Mouse (Mus musculus) cerebellum, adult 11-12 months (tissue): ENCODE data around the gene Tbc1d1.
A peak's percentile ranks its signal among the peaks of the same experiment; 100 is the strongest.

Source experiments
- DNase-seq: peaks from one replicate; pipeline ENCODE4 v3.0.0; 2022

The Tbc1d1 gene

GRCm38 (mm10) chr5:64160705-64161391, 4.7 kb downstream of the Tbc1d1 start:
- DNase-seq = no peak

GRCm38 (mm10) chr5:64161917-64162316, 5.8 kb downstream of the Tbc1d1 start:
- DNase-seq = no peak

- no peak for DNase-seq
Observed at GRCm38 (mm10) chr5:64162582-64162981, 6.5 kb downstream of the Tbc1d1 start.

GRCm38 (mm10) chr5:64164414-64164813, 8.3 kb downstream of the Tbc1d1 start:
- no peak for DNase-seq

GRCm38 (mm10) chr5:64165826-64166225, 9.7 kb downstream of the Tbc1d1 start:
- DNase-seq = no peak

GRCm38 (mm10) chr5:64168990-64169540, 13.0 kb downstream of the Tbc1d1 start:
- DNase-seq = no peak

GRCm38 (mm10) chr5:64172884-64173283, 16.8 kb downstream of the Tbc1d1 start:
- DNase-seq = no peak

- DNase-seq = no peak
Observed at GRCm38 (mm10) chr5:64173302-64173701, 17.2 kb downstream of the Tbc1d1 start.

- no peak for DNase-seq
Observed at GRCm38 (mm10) chr5:64174429-64174935, 18.4 kb downstream of the Tbc1d1 start.

- no peak for DNase-seq
Observed at GRCm38 (mm10) chr5:64180548-64180947, 24.4 kb downstream of the Tbc1d1 start.

- DNase-seq = no peak
Observed at GRCm38 (mm10) chr5:64183712-64184111, 27.6 kb downstream of the Tbc1d1 start.

GRCm38 (mm10) chr5:64185257-64185656, 29.2 kb downstream of the Tbc1d1 start:
- no peak for DNase-seq

- no peak for DNase-seq
Observed at GRCm38 (mm10) chr5:64186566-64186965, 30.5 kb downstream of the Tbc1d1 start.

- DNase-seq = no peak
Observed at GRCm38 (mm10) chr5:64188083-64188648, 32.1 kb downstream of the Tbc1d1 start.

GRCm38 (mm10) chr5:64190892-64191291, 34.8 kb downstream of the Tbc1d1 start:
- no peak for DNase-seq

- DNase-seq = no peak
Observed at GRCm38 (mm10) chr5:64193353-64193752, 37.2 kb downstream of the Tbc1d1 start.

- peak; percentile 74 for DNase-seq
Observed at GRCm38 (mm10) chr5:64196250-64196865, 40.3 kb downstream of the Tbc1d1 start.

- DNase-seq = no peak
Observed at GRCm38 (mm10) chr5:64196866-64197321, 40.8 kb downstream of the Tbc1d1 start.

GRCm38 (mm10) chr5:64198624-64199023, 42.5 kb downstream of the Tbc1d1 start:
- no peak for DNase-seq

GRCm38 (mm10) chr5:64201071-64201470, 45.0 kb downstream of the Tbc1d1 start:
- no peak for DNase-seq

- DNase-seq = peak; percentile 21
Observed at GRCm38 (mm10) chr5:64202306-64202705, 46.2 kb downstream of the Tbc1d1 start.

- no peak for DNase-seq
Observed at GRCm38 (mm10) chr5:64205610-64206009, 49.5 kb downstream of the Tbc1d1 start.

GRCm38 (mm10) chr5:64206431-64206830, 50.3 kb downstream of the Tbc1d1 start:
- no peak for DNase-seq

GRCm38 (mm10) chr5:64206875-64207274, 50.8 kb downstream of the Tbc1d1 start:
- DNase-seq = no peak
